ENCODE assay signal across 31 mouse cellular contexts in the genomic region with DNA sequence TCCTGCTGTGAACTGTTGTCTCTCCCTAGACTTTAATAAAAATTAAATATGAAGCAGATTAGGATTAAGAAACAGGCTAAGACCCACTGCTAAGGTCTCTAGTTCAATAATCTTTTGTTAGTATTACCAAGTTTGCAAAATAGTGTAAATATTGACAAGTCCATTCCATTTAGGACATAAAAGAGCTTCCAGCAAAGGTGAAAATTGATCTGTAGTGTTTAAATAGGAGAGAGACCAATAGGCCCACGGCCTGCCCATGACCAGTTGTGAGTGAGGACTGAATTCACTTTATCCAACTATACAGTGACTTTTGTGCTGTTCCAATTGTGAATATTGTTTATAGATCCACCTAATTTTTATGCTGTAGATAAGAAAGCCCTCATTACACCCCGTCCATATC. TPM values are rescaled to one million over a fixed set of nuclear protein-coding genes. Genes with fewer than 3 reads are reported as not detected.
DNase-seq lines count a peak whose midpoint lies in the region; ATAC-seq lines count a peak whose summit lies in the region.
"Had no signal": no experiment of that assay in that cellular context is flagged by ENCODE, and none has a peak within 500 bp of the region (broad histone marks: within the 10 kb centered on the region; RNA-seq: fewer than 3 reads in every experiment).

No protein-coding gene starts in this region.

- WGBS in liver, embryonic 13.5 days (ENCODE audit: insufficient replicate concordance): 62% methylated on average over 2 of the region's 2 CpGs
- 41% methylated on average over 2 of the region's 2 CpGs for WGBS in liver, embryonic 16.5 days (ENCODE audit: insufficient replicate concordance)

- H3K36me3 ChIP-seq in liver, embryonic 13.5 days: no peaks in the 10 kb centered on the region
- H3K36me3 ChIP-seq in liver, embryonic 16.5 days (ENCODE audit: control insufficient read depth, insufficient read depth): no peaks in the 10 kb centered on the region
- H3K36me3 ChIP-seq: forebrain, embryonic 10.5 days; hindbrain, embryonic 10.5 days had no signal

- DNase-seq in heart, adult 11 months: peak; percentile 31
- no peak for DNase-seq in heart, postnatal 36 days
- DNase-seq in liver, embryonic 13.5 days: no peak
- DNase-seq in right cerebral cortex, adult 2 months (ENCODE audit: low spot score in 2 of 2): no peak
- DNase-seq in kidney, adult 8-10 months: no peak
- DNase-seq: adrenal gland, adult 8-10 months; adrenal gland, postnatal 25 days; cerebellum, adult 11-12 months; cerebellum, adult 9-10 months; cerebellum, postnatal 14 days; gastrocnemius, postnatal 25 days had no signal

- no peak overlapping the region for H3K9ac ChIP-seq in liver, embryonic 13.5 days
- no peak overlapping the region for H3K9ac ChIP-seq in liver, embryonic 16.5 days (ENCODE audit: low read depth, low read length)
- H3K9ac ChIP-seq: forebrain, embryonic 13.5 days; hindbrain, embryonic 14.5 days had no signal

- H3K4me2 ChIP-seq in liver, embryonic 13.5 days: no peak overlapping the region
- H3K4me2 ChIP-seq in liver, embryonic 16.5 days (ENCODE audit: low read depth, low read length): no peak overlapping the region
- H3K4me2 ChIP-seq: forebrain, embryonic 13.5 days; heart, embryonic 11.5 days; hindbrain, embryonic 14.5 days had no signal

- peak overlapping the region; percentile 55 for H3K27ac ChIP-seq in liver, embryonic 13.5 days
- H3K27ac ChIP-seq in liver, embryonic 16.5 days (ENCODE audit: low read length): no peak overlapping the region
- H3K27ac ChIP-seq: forebrain, embryonic 10.5 days; forebrain, embryonic 13.5 days; hindbrain, embryonic 10.5 days; hindbrain, embryonic 14.5 days; hindbrain, postnatal 0 days had no signal

- peak; percentile 68 for ATAC-seq in liver, embryonic 13.5 days (ENCODE audit: low read depth)
- peak; percentile 82 for ATAC-seq in liver, embryonic 16.5 days (ENCODE audit: low read depth)
- ATAC-seq: activated CD4-positive, CD25-positive, alpha-beta regulatory T cell, adult 4 months; forebrain, embryonic 13.5 days; forebrain, embryonic 16.5 days; hindbrain, postnatal 0 days; inflammation-experienced regulatory T-cells, adult 6 months had no signal

- H3K9me3 ChIP-seq in liver, embryonic 13.5 days (replicated peaks): no peaks in the 10 kb centered on the region
- H3K9me3 ChIP-seq in liver, embryonic 16.5 days (replicated peaks; ENCODE audit: control insufficient read depth, low read length): no peaks in the 10 kb centered on the region
- H3K9me3 ChIP-seq: forebrain, embryonic 10.5 days; forebrain, embryonic 13.5 days; hindbrain, embryonic 10.5 days had no signal

- intact Hi-C loops in heart, postnatal 36 days (cut with DNase I): no loop called here

- H3K27me3 ChIP-seq in liver, embryonic 13.5 days: no peaks in the 10 kb centered on the region
- H3K27me3 ChIP-seq in liver, embryonic 16.5 days (ENCODE audit: control insufficient read depth, insufficient read depth, low read depth, low read length): no peaks in the 10 kb centered on the region
- H3K27me3 ChIP-seq: forebrain, embryonic 13.5 days had no signal

- no peaks in the 10 kb centered on the region for H3K4me1 ChIP-seq in liver, embryonic 13.5 days (replicated peaks)
- no peaks in the 10 kb centered on the region for H3K4me1 ChIP-seq in liver, embryonic 16.5 days (ENCODE audit: control insufficient read depth, low read depth, low read length)
- H3K4me1 ChIP-seq: forebrain, embryonic 10.5 days; forebrain, embryonic 13.5 days; hindbrain, embryonic 10.5 days had no signal

- no peak overlapping the region for H3K4me3 ChIP-seq in liver, embryonic 13.5 days (replicated peaks)
- no peak overlapping the region for H3K4me3 ChIP-seq in liver, embryonic 16.5 days (ENCODE audit: low read depth, low read length)
- H3K4me3 ChIP-seq: forebrain, embryonic 10.5 days; forebrain, embryonic 13.5 days; hindbrain, embryonic 10.5 days had no signal

RNA-seq across cellular contexts. Expression of gene Gm10681, which starts 0.9 kb away (rescaled TPM):
- not detected for total RNA-seq in heart, postnatal 36 days (2021)
- 0.17 and 0.31 TPM in 2 replicates for polyA plus RNA-seq in liver, embryonic 13.5 days (2015; fragmentation: Nextera tagmentation; extraction: Ambion mirVana)
- 0.12 TPM in 1 of 2 replicates, not detected in the other for polyA plus RNA-seq in liver, embryonic 16.5 days (2015; fragmentation: Nextera tagmentation; extraction: Ambion mirVana)
- total RNA-seq: adrenal gland, adult 8-10 months; adrenal gland, postnatal 25 days; ES-E14; gastrocnemius, adult 8-10 months; gastrocnemius, postnatal 25 days; heart, adult 8-10 months; heart, postnatal 25 days; hindbrain, postnatal 0 days had no signal
- polyA plus RNA-seq: activated CD4-positive, CD25-positive, alpha-beta regulatory T cell, adult 4 months; brain, embryonic 14.5 days; embryonic facial prominence, embryonic 11.5 days; embryonic facial prominence, embryonic 14.5 days; forebrain, embryonic 10.5 days; forebrain, embryonic 13.5 days; forebrain, embryonic 16.5 days; gonadal fat pad, adult 2 months; heart, embryonic 11.5 days; heart, embryonic 14.5 days; heart, postnatal 0 days; hindbrain, embryonic 10.5 days; hindbrain, postnatal 0 days; inflammation-experienced regulatory T-cells, adult 6 months had no signal

RNA-seq across cellular contexts. Expression of gene Hsd3b5, which starts 42.3 kb away (rescaled TPM):
- total RNA-seq in heart, postnatal 36 days (2021): not detected
- 0.08 TPM in 1 of 2 replicates, not detected in the other for polyA plus RNA-seq in liver, embryonic 13.5 days (2015; fragmentation: Nextera tagmentation; extraction: Ambion mirVana)
- polyA plus RNA-seq in liver, embryonic 16.5 days (2015; fragmentation: Nextera tagmentation; extraction: Ambion mirVana): 0.09 TPM in 1 of 2 replicates, not detected in the other
- total RNA-seq: adrenal gland, adult 8-10 months; adrenal gland, postnatal 25 days; ES-E14; gastrocnemius, adult 8-10 months; gastrocnemius, postnatal 25 days; heart, adult 8-10 months; heart, postnatal 25 days; hindbrain, postnatal 0 days had no signal
- polyA plus RNA-seq: activated CD4-positive, CD25-positive, alpha-beta regulatory T cell, adult 4 months; brain, embryonic 14.5 days; embryonic facial prominence, embryonic 11.5 days; embryonic facial prominence, embryonic 14.5 days; forebrain, embryonic 10.5 days; forebrain, embryonic 13.5 days; forebrain, embryonic 16.5 days; gonadal fat pad, adult 2 months; heart, embryonic 11.5 days; heart, embryonic 14.5 days; heart, postnatal 0 days; hindbrain, embryonic 10.5 days; hindbrain, embryonic 14.5 days; hindbrain, postnatal 0 days; inflammation-experienced regulatory T-cells, adult 6 months had no signal
